Mouse (Mus musculus): ENCODE results near the gene Galnt18.
A peak's percentile ranks its signal among the peaks of the same experiment; 100 is the strongest.

Gene Galnt18

DNA sequence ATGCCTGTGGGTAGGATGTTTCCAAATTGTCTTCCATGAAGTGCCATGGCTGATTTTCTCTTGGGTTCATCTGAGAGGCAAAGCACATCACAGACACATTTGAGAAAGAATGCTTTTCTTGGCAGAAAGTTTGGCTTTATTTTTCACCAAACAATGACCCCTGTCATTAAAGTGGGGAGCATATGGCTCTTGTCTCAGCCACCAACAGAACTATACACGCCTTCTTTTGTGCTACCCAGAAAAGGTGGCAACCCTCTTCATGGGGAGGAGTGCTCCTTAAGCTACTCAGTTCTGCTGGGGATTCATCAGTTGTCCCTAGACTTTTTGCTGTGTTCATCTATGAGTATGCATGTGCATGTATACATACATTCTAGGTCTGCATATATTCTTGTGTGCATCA is 327.8 kb downstream of the Galnt18 start:
- DNase-seq = peak; percentile 27

DNA sequence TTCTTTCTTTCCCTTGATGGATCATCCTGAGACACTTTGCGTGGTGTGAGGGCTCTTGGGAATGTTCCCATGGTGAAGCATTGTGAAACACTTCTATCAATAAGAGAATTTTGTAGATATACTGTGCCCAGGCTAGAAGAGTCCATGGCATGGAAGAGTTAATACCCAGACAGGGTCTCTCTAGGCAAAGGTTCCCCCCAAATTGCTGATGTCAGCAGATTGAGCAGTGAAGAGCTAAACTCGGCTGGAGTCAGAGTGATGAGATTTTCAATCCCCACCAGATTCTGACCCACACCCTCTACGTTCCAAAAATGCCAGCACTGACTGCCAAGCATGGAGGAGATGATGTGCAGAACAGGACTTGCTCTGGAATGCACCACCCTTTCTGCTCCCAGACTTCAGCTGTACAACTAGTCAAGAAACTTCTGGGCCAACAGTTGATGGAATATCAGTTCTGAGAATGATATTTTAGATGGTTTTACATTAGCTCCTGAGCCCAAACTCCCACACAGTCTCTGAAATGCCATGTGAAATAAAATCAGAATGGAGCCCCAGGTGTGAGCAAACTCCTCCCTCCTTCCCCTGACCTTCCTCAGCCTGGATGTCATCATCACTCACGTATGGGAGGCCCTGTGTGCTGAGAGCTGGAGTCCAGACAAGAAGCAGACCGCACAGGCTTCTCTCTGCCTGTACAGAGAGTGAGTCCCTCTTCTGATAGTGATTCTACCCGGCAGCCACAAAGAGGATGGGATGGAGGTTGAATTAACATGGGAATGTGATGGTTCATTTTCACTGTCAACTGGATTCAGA is 329.3 kb downstream of the Galnt18 start:
- DNase-seq = no peak

DNA sequence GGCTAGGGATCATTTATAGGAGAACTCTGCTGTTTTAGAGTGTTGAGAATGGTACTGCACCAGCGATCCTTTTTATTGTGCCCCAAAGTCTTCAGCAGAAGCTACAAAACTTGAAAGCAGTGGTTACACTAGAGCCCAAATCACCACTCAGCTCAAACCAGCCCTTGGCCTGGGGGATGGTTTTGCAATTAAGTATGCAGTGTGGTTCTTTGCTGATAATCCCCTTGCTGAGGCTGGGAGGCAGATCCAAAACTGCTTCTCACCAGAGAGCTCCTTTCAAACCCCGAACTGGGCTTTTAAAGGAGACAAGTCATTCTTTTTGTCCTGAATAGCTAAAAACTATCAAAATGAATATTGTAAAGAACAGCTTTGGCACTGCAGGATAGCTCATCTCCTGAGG is 346.6 kb downstream of the Galnt18 start:
- no peak for DNase-seq

DNA sequence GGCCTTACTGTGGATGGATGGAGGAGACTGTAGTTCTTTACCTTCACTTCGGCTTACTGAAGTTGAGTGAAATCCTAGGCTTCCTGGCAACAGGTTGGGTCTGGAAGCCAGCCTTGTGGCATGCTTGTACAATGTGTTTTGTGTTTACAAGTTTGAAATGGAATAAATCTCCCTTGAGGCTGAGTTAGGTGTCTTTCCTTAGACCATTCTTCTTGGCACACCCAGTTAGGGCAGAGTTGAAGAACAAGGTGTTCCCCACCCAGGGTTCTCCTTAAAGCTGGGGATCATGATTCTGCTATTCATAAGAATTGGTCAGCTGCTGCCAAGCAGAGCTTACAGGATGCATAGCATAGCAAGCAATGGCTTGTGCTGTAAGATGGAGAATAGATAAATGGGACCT is 352.4 kb downstream of the Galnt18 start:
- no peak for DNase-seq

All from lung, postnatal 14 days (tissue).